In the genomic region with DNA sequence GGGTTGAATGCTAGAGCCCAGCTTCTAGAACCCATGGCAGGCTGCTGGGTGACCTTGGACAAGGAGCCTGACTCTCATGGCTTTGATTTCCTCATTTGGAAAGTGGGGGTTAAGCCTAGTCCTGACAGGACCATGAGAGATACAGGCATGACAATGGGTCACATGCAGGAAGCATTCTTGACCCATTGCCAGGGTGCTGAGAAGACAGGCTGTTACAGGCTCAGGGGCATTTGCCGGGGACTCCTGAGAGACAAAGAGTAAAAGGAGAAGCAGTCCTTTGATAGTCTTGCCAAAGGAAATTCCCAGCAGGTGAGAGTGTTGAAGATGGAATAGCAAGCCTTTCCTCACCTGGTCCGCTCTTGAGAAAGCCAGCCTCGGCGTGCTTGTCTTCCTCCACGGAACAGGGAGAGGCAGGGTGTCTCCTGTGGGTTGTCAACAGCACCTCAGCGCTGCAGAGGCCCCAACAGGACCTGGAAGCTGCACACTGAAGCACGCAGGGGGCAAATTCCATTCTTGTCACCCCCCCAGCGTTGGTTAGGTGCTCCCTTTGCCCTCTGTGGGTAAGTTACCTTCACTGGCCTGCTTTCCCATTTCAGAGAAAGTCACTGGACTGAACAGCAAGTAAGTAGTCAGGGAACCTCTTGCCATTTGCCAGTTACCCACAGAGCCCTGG, we compare ENCODE assay signal across 10 mouse cellular contexts.
DNase-seq lines count a peak whose midpoint lies in the region; ATAC-seq lines count a peak whose summit lies in the region.
"Had no signal": no experiment of that assay in that cellular context is flagged by ENCODE, and none has a peak within 500 bp of the region (broad histone marks: within the 10 kb centered on the region; RNA-seq: fewer than 3 reads in every experiment).

No protein-coding gene starts in this region.

- peaks cover 20% of the 10 kb centered on the region for H3K4me1 ChIP-seq in heart, embryonic 10.5 days
- H3K4me1 ChIP-seq: limb, embryonic 12.5 days had no signal

- ATAC-seq in cerebellum, adult (ENCODE audit: insufficient number of reproducible peaks, low FRiP score, low TSS enrichment) = peak; percentile 47

- H3K27me3 ChIP-seq in heart, embryonic 10.5 days (ENCODE audit: insufficient read depth, poor library complexity, severe bottlenecking) = no peaks in the 10 kb centered on the region
- H3K27me3 ChIP-seq: embryonic facial prominence, embryonic 15.5 days; limb, embryonic 12.5 days had no signal

- H3K27ac ChIP-seq in heart, embryonic 10.5 days = peak overlapping the region; percentile 73
- H3K27ac ChIP-seq: embryonic facial prominence, embryonic 15.5 days; limb, embryonic 12.5 days had no signal

- H3K36me3 ChIP-seq in heart, embryonic 10.5 days = no peaks in the 10 kb centered on the region
- H3K36me3 ChIP-seq: embryonic facial prominence, embryonic 15.5 days; limb, embryonic 12.5 days had no signal

- intact Hi-C loops in heart, postnatal 25 days (cut with DNase I) = no loop called here

- no peak overlapping the region for H3K4me3 ChIP-seq in heart, embryonic 10.5 days
- H3K4me3 ChIP-seq: embryonic facial prominence, embryonic 15.5 days; limb, embryonic 12.5 days had no signal

- DNase-seq in heart, adult 11 months = peak; percentile 95
- DNase-seq in heart, postnatal 25 days (ENCODE audit: low spot score) = no peak
- DNase-seq in heart, embryonic 10.5 days (ENCODE audit: low spot score) = no peak
- DNase-seq in kidney, postnatal 36 days = peak; percentile 80 to 83
- DNase-seq in spleen, postnatal 10 days (ENCODE audit: low spot score in 2 of 2) = no peak
- no peak for DNase-seq in layer of hippocampus, postnatal 25 days (ENCODE audit: extremely low spot score in 1 of 2, low spot score in 1 of 2)
- DNase-seq in urinary bladder, postnatal 25 days (ENCODE audit: low spot score) = no peak

- WGBS in heart, embryonic 10.5 days = 41% methylated on average over 8 of the region's 8 CpGs

- H3K9me3 ChIP-seq in heart, embryonic 10.5 days = no peaks in the 10 kb centered on the region
- H3K9me3 ChIP-seq: embryonic facial prominence, embryonic 15.5 days; limb, embryonic 12.5 days had no signal

Comparison
In these comparisons a context has a peak if more than half of its experiments do, and no peak if none do; other contexts are left out.
1. DNase-seq: peak in heart, adult 11 months (single experiment) and kidney, postnatal 36 days (2 of 2); none in heart, postnatal 25 days (single experiment), heart, embryonic 10.5 days (single experiment), spleen, postnatal 10 days (0 of 2), layer of hippocampus, postnatal 25 days (0 of 2) and urinary bladder, postnatal 25 days (single experiment).